Mouse (Mus musculus): ENCODE results near the gene Smco4.

- TF ChIP-seq CTCF (conservative IDR thresholded peaks at IDR 0.05 in 1 of 2, IDR thresholded peaks at IDR 0.05 in 1 of 2; ENCODE audit: low read depth in 2 of 2, low read length in 2 of 2) (no peak), POLR2A (IDR thresholded peaks at IDR 0.05; ENCODE audit: low read depth, low read length) (no peak), USF1 (IDR thresholded peaks at IDR 0.05; ENCODE audit: low read depth, low read length) (no peak), ZMIZ1 (IDR thresholded peaks at IDR 0.05; ENCODE audit: low read depth, low read length) (no peak)
Measured at GRCm38 (mm10) chr9:15492401-15492800, 831 bp upstream of the Smco4 start.
